Mouse (Mus musculus): Measurements from ENCODE around the gene Leng1. TPM values are rescaled to one million over a fixed set of nuclear protein-coding genes. Genes with fewer than 3 reads are reported as not detected.

Gene Leng1
- polyA plus RNA-seq, 2 experiments from 2014 or later, result 6.8 to 8.6 TPM

DNA sequence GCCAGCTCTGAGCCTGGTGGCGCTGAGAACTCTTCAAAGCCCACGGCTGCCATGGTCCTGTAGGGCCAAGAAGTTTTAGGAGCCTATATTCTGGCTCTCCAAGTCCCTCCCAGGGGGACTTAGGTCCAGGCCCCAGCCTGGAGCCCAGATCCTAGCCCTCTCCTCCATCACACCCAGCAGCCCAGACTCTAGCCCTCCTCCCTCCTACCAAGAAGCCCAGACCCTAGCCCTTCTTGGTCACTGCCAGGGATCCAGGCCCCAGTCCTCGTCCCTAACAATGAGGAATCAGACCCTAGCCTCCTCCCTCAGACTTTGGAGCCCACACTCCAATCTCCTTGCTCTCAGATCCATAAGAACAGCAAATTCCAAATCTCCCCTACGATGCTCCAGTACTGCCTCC lies 36.6 kb downstream of the Leng1 start:
- peak; percentile 2 for ATAC-seq

DNA sequence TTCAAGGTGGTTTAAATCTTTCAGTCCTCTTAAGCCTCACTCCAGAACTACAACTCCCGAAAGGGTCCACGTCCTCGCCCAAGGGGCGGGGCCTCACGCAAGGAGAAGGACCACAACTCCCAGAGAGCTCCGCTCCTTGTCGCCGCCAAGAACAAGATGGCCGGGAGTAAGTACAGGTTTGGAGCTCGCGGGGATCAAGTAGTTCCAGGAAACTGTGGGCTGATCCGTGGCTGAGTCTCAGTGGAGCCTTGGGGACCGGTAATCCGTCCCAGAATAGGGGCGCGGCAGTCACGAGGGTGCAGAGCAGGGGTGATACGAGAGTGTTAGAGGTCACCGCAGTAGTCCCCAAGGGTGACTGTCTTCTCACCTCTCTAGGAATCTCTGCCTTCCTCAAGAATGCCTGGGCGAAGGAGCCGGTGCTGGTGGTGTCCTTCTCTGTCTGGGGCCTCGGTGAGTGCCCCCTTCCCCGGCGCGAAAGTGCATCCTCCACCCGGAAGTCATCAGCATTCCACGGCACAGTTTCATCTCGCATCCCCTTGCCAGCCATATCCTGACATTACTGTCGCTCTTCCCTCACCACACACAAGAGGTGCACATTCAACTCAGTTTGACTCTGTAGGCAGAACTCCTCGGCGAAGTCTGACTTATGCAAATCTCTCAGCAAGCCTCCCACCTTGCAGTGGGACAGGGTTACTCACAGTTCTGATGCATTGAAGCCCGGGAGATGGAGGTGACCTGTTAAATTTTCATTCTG lies 48.2 kb downstream of the Leng1 start, which contains the start of gene Ndufa3:
Gene Ndufa3 (plus strand): TSS at position 132 of the 754 bp plus-strand sequence.
- ATAC-seq, result peak; percentile 99

DNA sequence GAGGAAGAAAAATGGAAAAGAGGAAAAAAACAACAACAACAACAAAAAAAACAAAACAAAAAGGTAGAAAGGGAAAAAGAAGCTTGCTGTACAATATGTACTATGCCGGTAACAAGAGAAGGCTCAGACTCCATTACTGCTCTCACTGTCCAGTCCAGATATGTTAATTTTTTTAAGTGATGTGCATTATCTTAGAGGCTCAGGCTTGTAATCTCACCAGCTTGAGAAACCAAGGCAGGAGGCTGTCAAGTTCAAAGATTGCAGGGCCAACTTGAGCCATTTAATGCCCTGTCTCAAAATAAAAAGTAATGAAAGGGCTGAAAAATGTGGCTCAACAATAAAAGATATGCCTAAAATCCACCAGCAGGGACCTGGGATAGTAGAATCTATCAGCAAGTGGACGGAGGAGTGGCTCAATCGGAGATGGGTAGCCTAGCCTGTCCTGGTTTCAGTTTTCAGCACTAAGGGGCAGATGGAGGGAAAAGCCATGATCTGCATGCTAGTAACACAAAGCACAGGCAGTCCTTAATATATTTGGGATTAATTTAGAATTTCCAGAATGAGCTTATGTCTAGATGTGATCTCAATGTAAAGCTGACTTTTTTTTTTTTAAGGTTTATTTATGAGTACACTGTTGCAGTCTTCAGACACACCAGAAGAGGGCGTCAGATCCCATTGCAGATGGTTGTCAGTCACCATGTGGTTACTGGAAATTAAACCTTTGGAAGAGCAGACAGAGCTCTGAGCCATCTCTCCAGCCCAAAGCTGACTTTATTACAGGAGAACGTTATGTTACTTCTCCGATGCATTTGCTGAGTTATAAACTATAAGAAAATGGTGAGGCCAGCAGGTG lies 49.0 kb downstream of the Leng1 start:
- peak; percentile 45 for ATAC-seq

DNA sequence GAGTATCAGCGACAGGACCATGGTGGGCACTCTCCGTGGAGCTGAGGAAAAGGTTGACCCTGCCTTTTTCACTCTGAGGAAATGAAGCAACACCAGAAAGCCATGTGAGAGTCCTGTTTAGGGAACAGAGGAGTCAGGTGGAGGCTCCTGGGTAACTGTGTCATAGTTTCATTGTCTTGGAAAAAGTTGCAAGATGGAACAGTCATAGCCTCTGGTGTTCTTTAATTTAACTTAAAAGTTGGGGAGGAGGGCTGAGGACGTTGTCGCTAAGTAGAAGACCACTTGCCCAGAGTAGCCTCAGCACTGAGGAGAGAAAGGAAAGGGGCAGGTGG lies 49.6 kb downstream of the Leng1 start, which contains the start of gene Oscar:
Gene Oscar (minus strand): TSS at position 101 of the 332 bp plus-strand sequence.
- ATAC-seq, result no peak

- ATAC-seq, result no peak
These were observed 51.6 kb downstream of the Leng1 start for GRCm38 (mm10) chr7:3614021-3614420.

- no peak for ATAC-seq
These were observed 54.6 kb downstream of the Leng1 start for GRCm38 (mm10) chr7:3611006-3611405.

DNA sequence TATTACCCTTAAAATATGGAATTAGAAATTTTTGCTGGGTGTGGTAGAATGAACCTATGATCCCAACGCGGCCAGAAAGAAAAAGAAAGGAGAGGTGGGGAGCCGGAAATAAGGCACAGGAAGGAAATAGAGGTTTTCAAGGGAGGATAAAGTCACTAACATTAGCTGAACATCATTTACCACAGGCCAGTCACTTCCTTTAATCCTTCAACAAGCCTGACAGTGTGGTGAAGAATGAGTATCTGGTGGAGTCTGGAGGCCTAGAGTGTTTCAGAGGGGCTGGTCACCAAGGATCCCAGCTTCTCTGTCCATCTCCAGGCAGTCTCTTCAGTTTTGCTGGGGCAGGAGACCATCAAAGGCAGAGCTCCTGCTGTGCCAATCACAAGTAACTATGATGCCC lies 55.2 kb downstream of the Leng1 start:
- ATAC-seq, result no peak

Other genes starting within 250 kb of the Leng1 start
- not detected for gene Cacng6, start 241.6 kb downstream of the Leng1 start, polyA plus RNA-seq (2017; shearing (Covaris generic))
- not detected for gene Tarm1, start 163.2 kb downstream of the Leng1 start, polyA plus RNA-seq (2017; shearing (Covaris generic))
- under 1 TPM in 1 of 2 experiments, not detected in 1; 0.24 TPM for gene Oscar, start 49.7 kb downstream of the Leng1 start, polyA plus RNA-seq (2017; shearing (Covaris generic))
- 100 to 1,000 TPM; 538 to 754 TPM for gene Ndufa3, start 48.5 kb downstream of the Leng1 start, polyA plus RNA-seq (2017; shearing (Covaris generic))
- gene Tfpt, start 35.9 kb downstream of the Leng1 start, polyA plus RNA-seq (2017; shearing (Covaris generic)), result 10 to 100 TPM; 16.0 to 21.3 TPM
- 100 to 1,000 TPM in 1 of 2 experiments, 10 to 100 TPM in 1; 95.1 to 114 TPM for gene Prpf31, start 35.9 kb downstream of the Leng1 start, polyA plus RNA-seq (2017; shearing (Covaris generic))
- 10 to 100 TPM; 30.3 to 50.6 TPM for gene Cnot3, start 20.6 kb downstream of the Leng1 start, polyA plus RNA-seq (2017; shearing (Covaris generic))
- gene Tmc4, start 11.7 kb upstream of the Leng1 start, polyA plus RNA-seq (2017; shearing (Covaris generic)), result 10 to 100 TPM; 11.0 to 17.7 TPM
- 10 to 100 TPM in 1 of 2 experiments, 1 to 10 TPM in 1; 9.2 to 11.2 TPM for gene Tsen34, start 27.0 kb upstream of the Leng1 start, polyA plus RNA-seq (2017; shearing (Covaris generic))
- gene Mboat7, start 27.7 kb upstream of the Leng1 start, polyA plus RNA-seq (2017; shearing (Covaris generic)), result 10 to 100 TPM; 19.4 to 25.7 TPM
- 1,000 to 10,000 TPM; 4,852 to 4,938 TPM for gene Rps9, start 38.2 kb upstream of the Leng1 start, polyA plus RNA-seq (2017; shearing (Covaris generic))
- gene Pirb, start 54.6 kb upstream of the Leng1 start, polyA plus RNA-seq (2017; shearing (Covaris generic)), result 1 to 10 TPM in 1 of 2 experiments, under 1 TPM in 1; 0.38 to 1.6 TPM
- under 1 TPM; 0.20 to 0.62 TPM for gene Gm15448, start 159.8 kb upstream of the Leng1 start, polyA plus RNA-seq (2017; shearing (Covaris generic))
- under 1 TPM; 0.15 to 0.32 TPM for gene Pira2, start 179.2 kb upstream of the Leng1 start, polyA plus RNA-seq (2017; shearing (Covaris generic))
- gene Gm14548, start 232.3 kb upstream of the Leng1 start, polyA plus RNA-seq (2017; shearing (Covaris generic)), result not detected
- under 1 TPM in 1 of 2 experiments, not detected in 1; 0.46 TPM for gene Lilra6, start 249.7 kb upstream of the Leng1 start, polyA plus RNA-seq (2017; shearing (Covaris generic))